Mouse (Mus musculus): Measurements from ENCODE around the gene Dtx2. TPM values are rescaled to one million over a fixed set of nuclear protein-coding genes. Genes with fewer than 3 reads are reported as not detected.

The Dtx2 gene
- polyA plus RNA-seq, 1 experiment from 2014 or later: 37.9 TPM

DNA sequence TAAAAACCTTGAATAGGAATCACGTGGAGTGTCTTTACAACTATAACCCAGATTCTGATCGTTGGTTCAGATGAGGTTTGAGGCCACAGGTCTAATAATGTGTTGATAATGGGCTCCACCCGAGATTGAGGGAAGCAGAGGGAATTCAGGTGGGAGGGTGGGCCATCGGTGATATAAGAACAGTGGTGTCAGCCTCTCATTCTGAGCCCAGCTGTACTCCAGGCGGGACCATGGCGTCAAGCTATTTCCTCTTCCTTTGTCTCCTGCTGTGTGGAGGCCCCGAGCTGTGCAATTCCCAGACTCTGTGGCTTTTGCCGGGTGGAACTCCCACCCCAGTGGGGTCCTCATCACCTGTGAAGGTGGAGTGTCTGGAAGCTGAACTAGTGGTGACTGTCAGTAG, 14.7 kb upstream of the Dtx2 start, which contains the start of gene Zp3:
Gene Zp3, plus strand, starts transcription at position 196 of the 400 bp plus-strand sequence.
- Histone ChIP-seq H3K4me3 (no peak within 1 kb of the TSS), H3K27me3 (no peaks in the 10 kb centered on the region), H3K4me2 (replicated peaks) (no peak within 1 kb of the TSS), H3K4me1 (peaks cover 3% of the 10 kb centered on the region; the same call in 1 of the 2 replicates), H3K9ac (no peak within 1 kb of the TSS), H3K9me3 (peaks cover 3% of the 10 kb centered on the region; the same call in 1 of the 2 replicates), H3K36me3 (no peaks in the 10 kb centered on the region), H3K27ac (no peak within 1 kb of the TSS)
- WGBS: 63% methylated on average over 8 of the region's 8 CpGs
- ATAC-seq (ENCODE audit: low FRiP score, low read depth): no peak

DNA sequence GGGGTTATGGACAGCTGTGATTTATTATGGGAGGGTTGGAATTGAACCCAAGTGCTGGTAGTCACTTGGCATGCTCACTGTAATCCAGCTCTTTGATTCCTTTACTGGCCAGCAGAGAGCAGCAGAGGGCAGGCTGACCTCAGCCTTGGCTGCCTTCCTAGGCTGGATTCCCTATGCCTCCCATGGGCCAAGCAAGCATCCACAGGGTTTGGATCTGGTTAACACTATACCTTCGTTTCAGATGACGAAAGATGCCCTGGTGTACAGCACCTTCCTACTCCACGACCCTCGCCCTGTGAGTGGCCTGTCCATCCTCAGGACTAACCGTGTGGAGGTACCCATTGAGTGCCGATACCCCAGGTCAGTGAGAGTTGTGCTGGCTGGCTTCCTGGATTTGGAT, 12.2 kb upstream of the Dtx2 start:
- H3K9me3 ChIP-seq: peaks cover 3% of the 10 kb centered on the region; the same call in 1 of the 2 replicates
- H3K4me1 ChIP-seq: peaks cover 3% of the 10 kb centered on the region; the same call in 1 of the 2 replicates
- no peak; the same call in 1 of the 2 replicates for ATAC-seq (ENCODE audit: low FRiP score, low read depth)
- peak overlapping the region; percentile 14; the same call in 1 of the 2 replicates for H3K4me2 ChIP-seq (replicated peaks)
- 32% methylated on average over 6 of the region's 6 CpGs for WGBS
- H3K36me3 ChIP-seq: no peaks in the 10 kb centered on the region
- no peak overlapping the region for H3K27ac ChIP-seq
- no peak overlapping the region for H3K4me3 ChIP-seq
- H3K9ac ChIP-seq: no peak overlapping the region
- H3K27me3 ChIP-seq: no peaks in the 10 kb centered on the region

DNA sequence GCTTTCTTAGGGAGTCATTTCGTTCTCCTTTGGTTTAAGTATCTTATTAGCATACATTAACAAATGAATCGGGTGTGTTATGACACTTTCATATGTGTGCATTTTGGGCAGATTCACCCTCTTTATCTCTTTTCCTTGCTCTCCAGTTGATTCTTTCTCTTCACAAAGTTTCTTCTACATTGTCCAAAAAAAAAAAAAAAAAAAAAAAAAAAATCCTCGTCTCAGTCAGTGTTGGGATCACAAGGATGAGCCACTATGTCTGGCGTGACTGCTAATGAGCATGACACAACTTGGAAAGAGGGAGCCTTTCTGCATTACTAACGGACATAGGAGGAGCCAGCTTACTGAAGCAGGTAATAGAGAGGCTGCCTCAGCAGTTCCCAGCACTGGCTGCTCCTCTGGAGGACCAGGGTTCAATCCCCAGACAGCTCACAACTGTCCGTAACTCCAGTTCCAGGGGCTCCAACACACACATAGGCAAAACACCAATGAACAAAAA, 10.0 kb upstream of the Dtx2 start:
- Histone ChIP-seq H3K9me3 (no peaks in the 10 kb centered on the region), H3K4me2 (replicated peaks) (no peak overlapping the region), H3K27me3 (no peaks in the 10 kb centered on the region), H3K27ac (no peak overlapping the region), H3K4me1 (peaks cover 3% of the 10 kb centered on the region; the same call in 1 of the 2 replicates), H3K4me3 (no peak overlapping the region), H3K36me3 (no peaks in the 10 kb centered on the region), H3K9ac (no peak overlapping the region)
- no peak for ATAC-seq (ENCODE audit: low FRiP score, low read depth)
- 65% methylated on average over 6 of the region's 6 CpGs for WGBS

DNA sequence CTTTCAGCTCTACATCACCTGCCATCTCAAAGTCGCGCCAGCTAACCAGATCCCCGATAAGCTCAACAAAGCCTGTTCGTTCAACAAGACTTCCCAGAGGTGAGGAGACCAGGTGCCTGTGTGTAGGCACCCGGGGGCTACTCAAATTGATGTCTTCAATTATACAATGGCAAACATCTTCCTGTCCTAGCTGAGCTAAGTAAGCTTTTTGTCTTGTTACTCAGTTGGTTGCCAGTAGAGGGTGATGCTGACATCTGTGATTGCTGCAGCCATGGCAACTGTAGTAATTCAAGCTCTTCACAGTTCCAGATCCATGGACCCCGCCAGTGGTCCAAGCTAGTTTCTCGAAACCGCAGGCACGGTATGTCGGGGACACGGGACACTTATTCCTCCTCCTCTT, 7.4 kb upstream of the Dtx2 start:
- ATAC-seq (ENCODE audit: low FRiP score, low read depth): no peak
- no peak overlapping the region for H3K9ac ChIP-seq

DNA sequence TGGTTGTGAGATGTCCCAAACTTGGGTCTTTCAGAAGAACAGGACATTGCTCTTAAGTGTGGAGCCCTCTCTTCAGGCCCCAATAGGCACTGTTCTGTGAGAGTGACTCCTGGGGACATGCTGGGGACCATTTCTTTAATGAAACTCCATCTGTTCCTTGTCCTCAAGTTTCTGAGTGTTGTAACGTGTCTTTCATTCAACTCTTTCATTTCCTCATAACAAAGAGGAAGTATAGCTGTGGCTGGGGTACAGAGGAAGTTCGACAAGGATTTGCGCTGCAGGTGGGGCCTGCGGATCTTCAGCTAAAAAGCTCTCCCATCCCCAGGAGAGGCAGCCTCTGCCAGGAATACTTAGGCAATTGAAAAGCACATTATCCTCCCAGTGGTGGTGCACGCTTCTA, 4.0 kb upstream of the Dtx2 start:
- H3K36me3 ChIP-seq: no peaks in the 10 kb centered on the region
- WGBS: 71% methylated on average over 5 of the region's 5 CpGs
- H3K4me2 ChIP-seq (replicated peaks): no peak overlapping the region
- H3K9ac ChIP-seq: no peak overlapping the region
- H3K9me3 ChIP-seq: no peaks in the 10 kb centered on the region
- H3K4me1 ChIP-seq: peaks cover 4% of the 10 kb centered on the region
- no peak overlapping the region for H3K27ac ChIP-seq
- no peaks in the 10 kb centered on the region for H3K27me3 ChIP-seq
- ATAC-seq (ENCODE audit: low FRiP score, low read depth): no peak
- H3K4me3 ChIP-seq: no peak overlapping the region

More for the DNA sequence above, 7.4 kb upstream of the Dtx2 start:
- Histone ChIP-seq H3K4me2 (replicated peaks) (no peak overlapping the region), H3K27ac (no peak overlapping the region), H3K9me3 (no peaks in the 10 kb centered on the region), H3K36me3 (no peaks in the 10 kb centered on the region), H3K4me3 (no peak overlapping the region), H3K4me1 (peaks cover 3% of the 10 kb centered on the region; the same call in 1 of the 2 replicates), H3K27me3 (no peaks in the 10 kb centered on the region)
- 57% methylated on average over 11 of the region's 11 CpGs for WGBS

DNA sequence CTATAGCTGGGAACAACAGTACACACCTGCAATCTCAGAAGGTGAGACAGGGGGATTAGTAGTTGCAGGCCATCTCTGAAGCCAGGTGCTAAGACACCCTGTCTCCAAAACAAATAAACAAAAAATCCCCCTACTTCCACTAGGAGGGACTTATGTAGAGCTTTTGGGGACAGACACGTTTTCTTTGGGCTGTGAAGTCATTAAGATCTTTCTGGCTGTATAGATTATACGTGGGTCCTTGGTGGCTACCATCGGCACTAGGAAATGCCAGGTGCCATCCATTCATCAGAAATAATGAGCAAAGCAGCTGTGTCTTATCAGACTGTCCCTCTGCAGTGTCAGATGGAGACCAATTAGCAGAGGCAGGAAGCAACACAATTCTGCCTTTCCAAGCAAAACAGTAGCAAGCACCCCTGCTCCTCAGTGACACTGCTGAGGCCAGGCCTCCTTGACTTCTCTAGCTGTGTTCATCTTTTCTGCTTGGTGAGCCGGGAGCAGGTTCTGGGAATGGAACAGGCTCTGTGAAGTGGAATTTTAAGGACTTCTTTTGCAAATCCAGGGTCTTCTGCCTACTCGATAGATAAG, 1.1 kb upstream of the Dtx2 start:
- Histone ChIP-seq H3K27ac (no peak overlapping the region), H3K4me3 (no peak overlapping the region), H3K4me1 (peaks cover 17% of the 10 kb centered on the region), H3K9me3 (no peaks in the 10 kb centered on the region), H3K9ac (no peak overlapping the region), H3K4me2 (replicated peaks) (no peak overlapping the region), H3K27me3 (no peaks in the 10 kb centered on the region), H3K36me3 (peaks cover 21% of the 10 kb centered on the region)
- ATAC-seq (ENCODE audit: low FRiP score, low read depth): no peak
- WGBS: 55% methylated on average over 5 of the region's 5 CpGs

DNA sequence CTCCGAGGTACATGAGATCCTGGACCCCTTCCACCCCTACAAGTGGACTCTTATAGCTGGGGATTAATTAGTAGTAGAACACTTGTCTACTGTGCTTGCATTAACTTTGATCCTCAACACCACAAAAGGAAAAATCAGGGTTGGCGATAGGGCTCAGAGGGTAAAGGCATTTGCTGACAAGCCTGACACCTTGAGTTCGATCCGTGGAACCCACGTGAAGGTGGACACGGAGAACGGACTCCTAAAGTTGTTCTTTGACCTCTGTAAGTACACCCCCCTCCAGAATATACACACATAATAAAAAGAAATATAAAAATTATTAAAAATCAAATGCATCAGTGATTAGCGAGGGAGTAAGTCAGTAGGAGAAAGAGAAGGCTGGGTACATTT, 270 bp upstream of the Dtx2 start:
- peaks cover 30% of the 10 kb centered on the region for H3K36me3 ChIP-seq
- H3K9me3 ChIP-seq: no peaks in the 10 kb centered on the region
- 67% methylated on average over 8 of the region's 8 CpGs for WGBS
- peaks cover 17% of the 10 kb centered on the region for H3K4me1 ChIP-seq
- H3K27me3 ChIP-seq: no peaks in the 10 kb centered on the region
- no peak overlapping the region for H3K27ac ChIP-seq
- H3K4me3 ChIP-seq: peak overlapping the region; percentile 77
- H3K9ac ChIP-seq: no peak overlapping the region
- ATAC-seq (ENCODE audit: low FRiP score, low read depth): no peak; the same call in 1 of the 2 replicates
- no peak overlapping the region; the same call in 1 of the 2 replicates for H3K4me2 ChIP-seq (replicated peaks)

DNA sequence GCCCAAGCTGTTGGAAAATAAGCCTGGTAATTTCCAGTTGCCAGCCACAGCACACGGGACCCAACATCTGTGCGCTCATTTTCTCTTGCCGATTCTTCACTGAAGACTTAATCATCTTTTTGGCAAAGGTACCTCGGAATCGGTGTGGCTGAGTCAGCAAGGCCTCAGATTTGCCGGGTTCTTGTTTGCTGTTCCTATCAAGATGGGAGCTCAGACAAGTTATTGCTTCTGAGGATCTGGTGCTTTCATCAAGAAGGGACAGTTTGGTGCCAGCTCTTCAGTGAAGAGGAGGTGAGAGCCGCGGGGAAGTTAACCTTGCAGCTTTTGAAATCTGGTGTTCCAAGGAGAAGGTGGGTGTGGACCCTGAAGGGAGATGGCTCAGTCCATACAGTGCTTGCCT, 1.6 kb downstream of the Dtx2 start:
- Histone ChIP-seq H3K36me3 (peaks cover 42% of the 10 kb centered on the region), H3K27ac (no peak overlapping the region), H3K4me3 (no peak overlapping the region), H3K9ac (no peak overlapping the region), H3K27me3 (no peaks in the 10 kb centered on the region), H3K4me1 (peaks cover 17% of the 10 kb centered on the region), H3K9me3 (no peaks in the 10 kb centered on the region), H3K4me2 (replicated peaks) (peak overlapping the region; percentile 84)
- WGBS: 91% methylated on average over 8 of the region's 8 CpGs
- ATAC-seq (ENCODE audit: low FRiP score, low read depth): no peak

DNA sequence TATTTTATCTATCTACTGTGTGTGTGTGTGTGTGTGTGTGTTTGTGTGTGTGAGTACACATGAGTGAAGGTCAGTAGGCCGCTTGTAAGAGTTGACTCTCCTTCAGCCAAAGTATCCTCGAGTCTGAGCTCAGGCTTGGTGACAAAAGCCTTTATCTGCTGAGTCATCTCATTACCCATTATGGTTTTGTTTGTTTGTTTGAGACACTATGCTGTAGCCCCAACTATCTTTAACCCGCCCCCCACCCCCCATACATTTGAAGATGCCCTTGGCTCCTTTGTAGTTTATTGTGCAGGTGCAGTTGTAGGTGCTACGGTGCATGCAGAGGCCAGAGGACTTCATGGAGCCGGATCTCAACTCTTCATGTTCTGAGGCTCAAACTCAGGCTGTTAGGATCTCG, 6.6 kb downstream of the Dtx2 start:
- Histone ChIP-seq H3K27ac (no peak overlapping the region), H3K4me3 (no peak overlapping the region), H3K36me3 (peaks cover 58% of the 10 kb centered on the region), H3K4me2 (replicated peaks) (no peak overlapping the region), H3K27me3 (no peaks in the 10 kb centered on the region), H3K4me1 (peaks cover 45% of the 10 kb centered on the region), H3K9me3 (no peaks in the 10 kb centered on the region), H3K9ac (no peak overlapping the region)
- WGBS: 97% methylated on average over 6 of the region's 6 CpGs
- no peak for ATAC-seq (ENCODE audit: low FRiP score, low read depth)

DNA sequence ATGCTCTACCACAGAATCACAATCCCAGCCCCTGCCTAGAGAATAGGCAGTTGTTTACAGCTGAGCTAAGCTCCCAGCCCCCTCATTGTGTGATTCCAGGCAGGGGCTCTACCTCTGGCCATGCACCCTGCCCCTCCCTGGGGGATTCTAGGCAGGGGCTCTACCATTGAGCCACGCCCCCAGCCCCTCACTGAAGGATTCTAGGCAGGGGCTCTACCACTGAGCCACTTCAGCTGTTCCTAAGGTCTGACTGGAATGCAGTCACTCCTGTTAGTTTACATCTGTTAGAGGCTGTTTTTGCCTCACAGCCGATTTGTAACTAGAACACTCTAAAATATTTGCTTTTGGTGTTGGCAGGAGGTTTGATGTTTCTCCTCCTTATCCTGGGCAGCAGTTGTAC, 7.7 kb downstream of the Dtx2 start:
- Histone ChIP-seq H3K9ac (no peak overlapping the region), H3K4me1 (peaks cover 40% of the 10 kb centered on the region), H3K27me3 (no peaks in the 10 kb centered on the region), H3K4me3 (no peak overlapping the region), H3K9me3 (no peaks in the 10 kb centered on the region), H3K36me3 (peaks cover 48% of the 10 kb centered on the region), H3K27ac (peak overlapping the region; percentile 44; the same call in 1 of the 2 replicates), H3K4me2 (replicated peaks) (no peak overlapping the region)
- no peak for ATAC-seq (ENCODE audit: low FRiP score, low read depth)
- 60% methylated on average over 2 of the region's 2 CpGs for WGBS

DNA sequence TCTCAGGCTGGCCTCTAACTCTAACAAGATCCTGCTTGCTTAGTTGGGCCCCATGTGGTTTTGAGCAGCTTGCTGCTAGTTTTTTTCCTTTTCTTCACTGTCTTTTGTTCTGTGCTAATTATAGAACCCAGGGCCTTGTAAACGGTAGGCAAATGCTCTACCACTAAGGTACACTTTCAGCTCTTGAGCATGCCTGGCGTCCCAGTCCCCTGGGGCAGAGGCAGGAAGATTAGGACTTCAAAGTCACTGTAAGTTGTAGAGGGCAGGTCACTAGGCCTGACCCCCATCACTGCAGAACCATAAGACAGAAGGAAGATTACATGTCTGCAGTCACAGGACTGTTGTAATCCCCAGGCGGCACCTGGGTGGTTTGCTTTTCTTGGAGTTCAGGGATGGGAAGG, 8.2 kb downstream of the Dtx2 start:
- peak overlapping the region; percentile 44; the same call in 1 of the 2 replicates for H3K27ac ChIP-seq
- H3K4me1 ChIP-seq: peaks cover 41% of the 10 kb centered on the region
- H3K36me3 ChIP-seq: peaks cover 44% of the 10 kb centered on the region
- no peak for ATAC-seq (ENCODE audit: low FRiP score, low read depth)
- H3K4me3 ChIP-seq: no peak overlapping the region
- H3K27me3 ChIP-seq: no peaks in the 10 kb centered on the region
- no peak overlapping the region for H3K4me2 ChIP-seq (replicated peaks)
- H3K9ac ChIP-seq: no peak overlapping the region
- H3K9me3 ChIP-seq: no peaks in the 10 kb centered on the region
- WGBS: 11% methylated on average over 3 of the region's 3 CpGs

DNA sequence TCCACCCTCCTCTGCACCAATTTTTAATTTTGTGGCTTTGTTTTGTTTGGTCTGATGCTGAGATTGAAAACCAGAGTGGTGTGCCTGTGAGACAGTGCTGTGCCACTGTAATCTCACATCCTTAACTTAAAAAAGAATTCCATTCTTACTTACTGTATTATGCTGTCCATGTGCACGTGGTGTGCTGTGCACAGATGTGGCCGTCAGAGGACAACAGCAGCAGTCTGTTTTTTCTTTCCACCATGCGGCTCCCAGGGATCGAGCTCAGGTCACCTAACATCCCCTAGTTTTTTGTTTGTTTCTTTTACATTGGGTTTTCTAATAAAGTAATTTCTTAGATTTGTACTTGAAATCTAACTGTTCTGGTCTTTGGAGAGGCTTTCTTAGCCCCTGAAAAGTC, 9.9 kb downstream of the Dtx2 start:
- no peak for ATAC-seq (ENCODE audit: low FRiP score, low read depth)
- Histone ChIP-seq H3K4me2 (replicated peaks) (no peak overlapping the region), H3K4me1 (peaks cover 41% of the 10 kb centered on the region), H3K4me3 (no peak overlapping the region), H3K9ac (no peak overlapping the region), H3K27me3 (no peaks in the 10 kb centered on the region), H3K36me3 (peaks cover 31% of the 10 kb centered on the region), H3K9me3 (no peaks in the 10 kb centered on the region), H3K27ac (no peak overlapping the region)
- WGBS: 55% methylated on average over 4 of the region's 4 CpGs

DNA sequence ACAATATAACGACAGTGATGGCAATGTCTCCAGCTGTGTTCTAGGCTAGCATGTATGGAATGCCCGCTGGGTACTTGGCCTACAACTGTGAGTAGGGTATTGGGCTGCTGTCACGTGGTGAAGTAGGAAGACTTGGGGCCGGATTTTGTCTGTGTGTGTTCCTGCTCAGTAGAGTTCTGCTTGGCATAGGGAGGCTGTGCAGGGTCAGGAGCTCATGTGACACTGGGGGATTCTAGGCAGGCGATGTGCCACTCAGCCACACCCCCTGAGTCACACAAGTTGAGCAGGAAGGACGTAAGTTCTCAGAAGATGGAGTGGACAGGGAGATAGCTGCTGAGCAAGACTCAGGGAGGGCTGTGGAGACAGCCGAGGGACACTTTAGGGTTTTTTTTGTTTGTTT, 13.1 kb downstream of the Dtx2 start:
- no peak overlapping the region for H3K27ac ChIP-seq
- no peak overlapping the region for H3K4me3 ChIP-seq
- ATAC-seq (ENCODE audit: low FRiP score, low read depth): no peak
- 83% methylated on average over 7 of the region's 7 CpGs for WGBS
- no peaks in the 10 kb centered on the region for H3K27me3 ChIP-seq
- no peak overlapping the region for H3K9ac ChIP-seq
- H3K4me2 ChIP-seq (replicated peaks): no peak overlapping the region
- no peaks in the 10 kb centered on the region for H3K9me3 ChIP-seq
- peaks cover 38% of the 10 kb centered on the region for H3K36me3 ChIP-seq
- H3K4me1 ChIP-seq: peaks cover 35% of the 10 kb centered on the region
